Mouse (Mus musculus) thymus, postnatal 25 days (tissue): ENCODE results near the gene Map3k4.
A peak's percentile ranks its signal among the peaks of the same experiment; 100 is the strongest.
"Not testable (repeated sequence)": the region's sequence is repeated elsewhere in the genome, so short reads cannot be mapped to it uniquely, and the experiment has no call there.

Experiments used
- DNase-seq: peaks from one replicate; pipeline ENCODE4 v3.0.0; 2022

Map3k4 gene

GRCm38 (mm10) chr17:12265969-12266925 is 52.3 kb downstream of the Map3k4 start:
- DNase-seq: no peak

DNA sequence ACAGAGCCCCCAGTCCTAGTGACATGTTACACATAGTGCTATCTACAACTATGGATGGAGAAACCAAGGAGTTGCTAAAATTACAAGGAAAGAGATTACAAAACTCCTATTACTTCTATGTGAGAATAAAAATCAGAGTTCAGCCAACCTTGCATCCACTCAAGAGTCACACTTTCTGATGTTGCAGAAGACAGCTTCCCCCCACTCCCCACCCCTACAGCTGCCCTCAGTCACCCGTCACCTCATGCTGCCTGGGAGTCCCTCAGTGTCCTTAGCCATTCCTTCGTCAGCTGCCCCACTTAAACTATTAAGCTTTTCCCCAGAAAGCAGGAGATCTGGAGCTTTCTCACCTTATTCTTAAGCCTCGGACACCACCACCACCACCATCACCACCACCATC is 54.3 kb downstream of the Map3k4 start:
- no peak for DNase-seq

DNA sequence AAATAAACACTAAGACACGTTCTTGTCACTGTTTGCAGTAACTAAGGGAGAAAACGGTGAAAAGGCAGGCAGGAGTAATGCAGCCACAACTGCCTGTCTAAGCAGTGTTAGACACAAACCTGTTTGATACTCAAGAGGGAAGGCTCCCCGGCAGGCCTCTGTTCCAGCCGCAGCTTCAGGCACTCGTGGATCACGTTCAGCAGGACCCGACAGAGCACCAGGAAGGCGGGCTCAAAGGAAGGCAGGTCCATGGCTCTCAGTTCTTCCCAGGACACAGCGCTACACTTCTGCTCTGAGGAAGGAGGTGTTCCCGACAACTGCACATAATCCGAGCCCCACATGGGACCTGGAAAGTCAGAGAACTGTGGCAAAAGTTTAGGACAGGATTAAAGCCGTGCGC is 54.8 kb downstream of the Map3k4 start:
- DNase-seq: no peak

DNA sequence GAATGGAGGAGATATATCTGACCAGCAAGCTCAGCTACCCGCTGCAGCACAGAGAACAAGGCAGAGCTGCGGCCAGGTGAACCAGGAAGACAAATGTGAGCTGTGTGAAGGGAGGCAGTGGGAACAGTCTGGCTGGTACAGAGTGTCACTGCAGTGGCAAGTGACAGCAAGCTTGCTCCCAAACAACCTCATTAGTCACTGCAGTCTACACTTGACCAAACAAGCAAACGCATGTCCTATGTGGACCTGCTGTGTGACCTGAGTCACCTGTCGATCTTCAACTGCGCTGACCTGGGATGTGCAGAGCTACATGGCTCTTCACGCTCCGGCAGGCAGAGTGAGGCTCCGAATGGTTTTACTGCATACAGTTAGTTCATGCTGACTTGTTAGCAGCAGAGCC is 55.7 kb downstream of the Map3k4 start:
- no peak for DNase-seq

DNA sequence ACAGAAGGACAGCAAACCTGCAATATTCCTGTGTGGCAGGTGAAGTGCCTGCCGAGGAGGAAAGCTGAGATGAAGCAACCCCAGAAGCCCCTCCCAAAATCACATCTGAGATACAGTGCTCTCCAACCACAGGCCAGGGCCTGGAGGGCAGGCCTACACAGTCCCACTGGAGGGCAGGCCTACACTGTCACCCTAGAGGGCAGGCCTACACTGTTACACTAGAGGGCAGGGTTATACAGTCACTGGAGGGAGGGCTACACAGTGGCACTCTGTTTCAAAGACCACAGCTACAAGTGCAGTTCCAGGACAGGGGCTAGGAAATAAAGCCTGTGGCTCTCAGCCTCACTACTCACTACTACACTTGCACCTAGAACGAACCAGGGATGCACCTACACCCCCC is 56.7 kb downstream of the Map3k4 start:
- DNase-seq: no peak

DNA sequence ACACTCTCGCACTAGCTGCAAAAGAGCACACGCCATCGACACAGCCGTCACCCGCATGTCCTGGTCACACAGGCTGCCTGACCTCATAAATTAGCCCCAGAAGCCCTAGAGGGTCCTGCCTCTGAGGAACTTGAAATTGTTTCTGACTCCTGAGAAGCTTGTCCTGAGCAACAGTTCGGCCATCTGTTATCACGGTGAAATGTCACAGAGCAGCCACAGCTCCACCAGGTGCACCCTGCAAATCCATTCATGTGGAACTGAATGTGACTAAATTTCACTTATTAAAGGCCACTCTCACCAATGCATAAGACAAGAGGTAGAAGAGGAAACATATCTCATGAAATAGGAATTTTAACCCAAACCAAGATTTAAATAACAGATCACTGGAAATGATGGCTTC is 57.2 kb downstream of the Map3k4 start:
- DNase-seq: no peak

DNA sequence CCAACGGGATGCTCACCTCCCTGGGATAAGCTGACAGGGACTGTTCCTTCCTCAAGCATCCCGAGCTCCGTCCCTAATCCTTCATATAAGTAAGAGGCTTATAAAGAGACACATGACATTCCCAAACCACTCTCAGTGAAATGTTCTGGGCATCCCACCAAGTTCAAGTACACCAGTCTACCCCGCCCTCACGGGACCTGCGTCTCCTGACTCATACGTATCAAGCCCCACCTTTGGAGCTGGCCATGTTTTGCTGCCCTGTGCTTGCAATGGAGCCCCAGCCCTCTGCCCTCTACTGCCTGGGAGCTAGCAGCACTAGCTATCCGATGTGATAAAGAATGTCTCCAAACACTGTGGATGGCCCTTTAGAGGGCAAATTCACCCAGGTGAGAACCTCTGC is 58.6 kb downstream of the Map3k4 start:
- DNase-seq: no peak

- no peak for DNase-seq
These were observed 60.1 kb downstream of the Map3k4 start for GRCm38 (mm10) chr17:12258517-12258916.

GRCm38 (mm10) chr17:12256142-12256541 is 62.5 kb downstream of the Map3k4 start:
- DNase-seq: no peak

- no peak for DNase-seq
These were observed 68.0 kb downstream of the Map3k4 start for GRCm38 (mm10) chr17:12250581-12250980.

GRCm38 (mm10) chr17:12249783-12250504 is 68.7 kb downstream of the Map3k4 start:
- DNase-seq: peak; percentile 14

GRCm38 (mm10) chr17:12240701-12241100 is 77.9 kb downstream of the Map3k4 start:
- DNase-seq: no peak

DNA sequence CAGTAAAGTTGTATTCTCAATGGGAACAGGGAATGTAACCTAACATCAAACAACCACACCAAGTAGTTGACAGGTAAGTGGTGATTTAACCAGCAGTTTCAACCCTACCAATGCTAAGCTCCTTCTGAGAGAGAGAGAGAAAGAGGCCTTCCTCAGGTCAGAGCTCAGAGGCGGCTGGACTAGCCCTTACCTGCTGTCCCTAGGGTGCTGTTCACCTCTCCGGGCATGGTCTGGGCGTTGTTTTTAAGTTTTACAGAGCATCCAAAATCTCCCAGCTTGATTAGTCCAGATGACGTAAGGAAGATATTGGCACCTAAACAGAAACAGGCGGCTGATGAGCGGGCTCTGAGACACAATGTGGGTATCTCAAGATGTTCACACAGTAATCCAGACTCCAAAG is 85.9 kb downstream of the Map3k4 start:
- DNase-seq: no peak

DNA sequence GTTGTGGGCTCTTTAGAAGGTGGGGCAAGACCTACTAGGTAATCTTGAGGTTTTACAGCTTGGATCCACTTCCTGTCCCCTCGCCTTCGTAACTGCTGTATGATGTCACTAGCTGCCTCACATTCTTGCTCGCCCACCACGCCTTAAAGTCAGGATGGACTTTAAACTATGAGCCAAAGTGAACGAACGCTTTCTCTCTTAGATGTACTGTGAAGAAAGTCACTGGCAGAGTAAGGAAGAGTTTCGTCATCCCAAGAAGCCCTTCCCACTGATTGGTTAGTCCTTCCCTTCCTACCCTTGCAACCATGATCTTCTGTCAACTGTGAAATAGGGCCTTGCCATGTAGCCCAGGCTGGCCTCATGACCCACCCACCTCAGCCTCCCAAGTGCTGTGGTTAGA is 87.5 kb downstream of the Map3k4 start:
- no peak for DNase-seq

DNA sequence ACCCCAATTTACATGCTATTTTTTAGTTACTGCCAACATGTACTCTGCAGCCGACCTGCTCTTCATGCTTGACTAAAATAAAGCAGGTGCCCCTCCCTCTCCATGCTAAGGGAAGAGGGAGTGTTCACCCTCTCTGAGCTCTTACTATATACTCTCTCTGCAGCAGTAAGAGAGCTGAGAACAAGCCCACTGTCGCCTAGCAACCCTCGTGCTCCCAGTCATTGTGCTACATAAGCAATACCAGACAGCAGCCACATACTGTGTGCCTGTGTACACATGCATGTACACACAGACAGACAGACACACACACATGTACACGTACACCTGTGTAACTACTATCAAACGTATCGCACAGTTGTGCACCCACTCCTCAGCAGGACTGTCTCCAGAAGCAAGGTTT is 88.4 kb downstream of the Map3k4 start:
- no peak for DNase-seq

DNA sequence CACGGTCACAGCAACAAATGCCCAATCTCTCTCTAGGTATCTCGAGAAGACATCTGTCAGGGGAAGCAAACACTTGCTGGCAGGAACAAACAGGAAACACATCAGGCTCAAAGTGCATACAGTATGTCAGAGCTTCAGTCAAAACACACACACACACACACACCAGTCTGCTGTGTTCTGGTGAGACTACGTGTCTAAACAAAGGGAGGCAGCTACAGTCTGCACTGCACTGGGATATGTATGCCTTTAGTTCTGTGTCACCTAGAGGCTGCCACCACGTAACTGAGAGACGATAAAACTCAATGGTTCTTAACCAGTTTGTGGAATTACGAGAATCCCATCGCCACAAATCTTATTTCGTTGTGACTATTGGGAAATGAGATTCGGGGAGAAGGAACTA is 88.8 kb downstream of the Map3k4 start:
- no peak for DNase-seq

DNA sequence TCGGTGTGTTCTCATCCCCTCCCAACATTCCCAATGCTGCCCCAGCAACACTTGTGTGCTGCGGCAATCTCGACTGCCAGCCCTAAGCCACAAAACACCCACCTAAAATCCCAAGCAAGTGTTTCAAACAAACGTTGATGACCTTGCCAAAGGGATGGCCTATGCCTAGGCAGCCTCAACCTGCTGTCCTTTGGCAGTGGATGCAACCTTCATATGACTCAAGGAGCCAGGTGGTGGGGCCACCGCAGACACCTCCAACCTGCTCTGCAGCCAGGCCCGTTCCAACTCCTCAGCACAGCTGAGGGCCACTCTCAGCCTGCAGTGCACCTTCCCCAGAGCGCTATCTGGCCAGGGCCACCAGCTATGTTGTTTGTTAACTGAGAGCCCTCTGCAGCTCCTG is 90.1 kb downstream of the Map3k4 start:
- no peak for DNase-seq

GRCm38 (mm10) chr17:12228001-12228400 is 90.6 kb downstream of the Map3k4 start:
- DNase-seq: no peak

- peak; percentile 36 for DNase-seq
These were observed 92.0 kb downstream of the Map3k4 start for GRCm38 (mm10) chr17:12226551-12226950.

DNA sequence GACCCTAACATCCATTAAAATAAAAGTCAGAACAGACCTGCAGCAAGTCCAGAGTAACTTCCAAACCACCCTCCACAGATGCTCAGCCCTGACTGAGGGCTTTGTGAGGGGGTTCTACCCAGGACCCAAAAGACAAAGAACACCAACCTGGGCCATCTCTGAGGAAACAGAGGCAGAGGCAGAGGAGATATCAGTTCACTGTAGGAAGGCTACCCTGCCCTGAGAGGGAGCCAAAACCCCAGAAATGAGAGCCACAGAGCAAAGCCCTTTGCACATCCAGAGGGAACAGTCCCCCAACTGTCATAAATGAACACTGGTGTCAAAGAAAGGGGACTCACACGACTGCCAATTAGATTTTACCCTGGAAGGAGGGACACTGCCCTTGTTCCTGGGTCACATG is 93.4 kb downstream of the Map3k4 start:
- no peak for DNase-seq

GRCm38 (mm10) chr17:12224551-12224950 is 94.0 kb downstream of the Map3k4 start:
- DNase-seq: not testable (repeated sequence)

DNA sequence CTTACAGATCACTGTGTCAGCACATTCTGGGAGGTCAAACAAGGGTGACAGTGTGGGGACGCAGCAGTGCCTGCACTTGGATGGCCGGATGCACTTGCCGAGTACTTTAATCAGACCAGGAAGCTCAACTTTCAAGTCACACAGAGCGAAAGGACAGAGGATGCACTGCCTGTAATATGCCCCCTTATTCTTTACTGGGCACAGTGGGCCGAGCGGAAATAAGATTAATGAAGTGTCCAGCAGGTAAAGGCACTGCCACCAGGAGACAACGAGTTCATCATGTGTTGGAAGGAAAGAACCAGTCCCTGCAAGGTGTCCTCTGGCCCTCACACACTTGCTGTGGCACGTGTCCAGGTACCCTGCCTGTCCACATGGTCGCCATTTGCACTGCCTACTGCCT is 94.5 kb downstream of the Map3k4 start:
- DNase-seq: no peak

GRCm38 (mm10) chr17:12223682-12224081 is 94.9 kb downstream of the Map3k4 start:
- DNase-seq: no peak

DNA sequence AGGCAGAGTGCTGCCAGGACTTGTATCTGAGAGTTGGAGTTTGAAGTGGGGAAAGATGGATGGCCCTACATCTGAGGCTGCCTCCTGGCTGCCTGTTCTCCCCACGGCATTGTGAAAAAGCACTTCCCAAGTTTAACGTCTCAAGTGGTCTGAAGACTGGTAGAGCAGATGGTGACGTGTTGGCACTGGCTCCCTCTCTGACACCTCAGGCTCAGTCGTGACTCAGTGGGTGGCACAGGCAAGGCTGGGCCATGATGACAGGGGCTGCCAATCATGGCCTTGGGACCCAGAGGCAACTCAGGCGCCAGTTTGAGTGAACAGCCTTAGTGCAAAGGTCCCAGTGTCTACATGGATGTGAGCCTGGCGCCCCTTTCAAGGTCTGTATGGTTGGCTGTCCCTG is 96.7 kb downstream of the Map3k4 start:
- DNase-seq: no peak
